Mouse (Mus musculus) myocyte (in vitro differentiated cells): ENCODE results near the gene Wdr77.

ENCODE experiments used
- CEBPB ChIP-seq: IDR thresholded peaks from 2 replicates; pipeline ENCODE4 v1.6.1; 2011; ENCODE audit warnings: mild to moderate bottlenecking, moderate library complexity; ENCODE audit not compliant: poor library complexity, insufficient read depth, severe bottlenecking
- E2F4 ChIP-seq: IDR thresholded peaks from one replicate; pipeline ENCODE4 v1.6.1; 2011; ENCODE audit warnings: mild to moderate bottlenecking, control low read depth, moderate library complexity; ENCODE audit not compliant: insufficient read depth
- MAX ChIP-seq: IDR thresholded peaks from one replicate; pipeline ENCODE4 v1.6.1; 2011; ENCODE audit warnings: low read depth, mild to moderate bottlenecking, control low read depth
- MYOD1 ChIP-seq, 3 experiments: IDR thresholded peaks; one replicate each; pipeline ENCODE4 v1.6.1; 2011; ENCODE audit warnings: control low read depth in 2 of 3, low read depth in 2 of 3, mild to moderate bottlenecking in 2 of 3, moderate library complexity in 1 of 3; ENCODE audit not compliant: insufficient read length in 2 of 3, control insufficient read depth in 1 of 3
- MYOG ChIP-seq, 3 experiments: IDR thresholded peaks; one replicate each; pipeline ENCODE4 v1.6.1; 2011; ENCODE audit warnings: control low read depth in 2 of 3, low read depth in 2 of 3, mild to moderate bottlenecking in 2 of 3; ENCODE audit not compliant: insufficient read length in 2 of 3, control insufficient read depth in 1 of 3, insufficient read depth in 1 of 3
- POLR2A ChIP-seq: IDR thresholded peaks from one replicate; pipeline ENCODE4 v1.6.1; 2011; ENCODE audit warnings: low read depth, mild to moderate bottlenecking, control low read depth, moderate library complexity; ENCODE audit not compliant: insufficient read length
- POLR2AphosphoS2 ChIP-seq: IDR thresholded peaks from one replicate; pipeline ENCODE4 v1.6.1; 2011; ENCODE audit warnings: low read depth, control low read depth; ENCODE audit not compliant: insufficient read length
- REST ChIP-seq: IDR thresholded peaks from one replicate; pipeline ENCODE4 v1.6.1; 2011; ENCODE audit warnings: mild to moderate bottlenecking, control low read depth, moderate library complexity; ENCODE audit not compliant: insufficient read depth, insufficient read length
- SRF ChIP-seq: IDR thresholded peaks from one replicate; pipeline ENCODE4 v1.6.1; 2011; ENCODE audit warnings: low read depth; ENCODE audit not compliant: control insufficient read depth, insufficient read length
- TCF12 ChIP-seq: IDR thresholded peaks from one replicate; pipeline ENCODE4 v1.6.1; 2011; ENCODE audit warnings: mild to moderate bottlenecking, control low read depth; ENCODE audit not compliant: poor library complexity, insufficient read depth, severe bottlenecking
- TCF3 ChIP-seq: IDR thresholded peaks from one replicate; pipeline ENCODE4 v1.6.1; 2011; ENCODE audit warnings: low read depth, control low read depth; ENCODE audit not compliant: insufficient read length
- USF1 ChIP-seq: IDR thresholded peaks from one replicate; pipeline ENCODE4 v1.6.1; 2011; ENCODE audit warnings: low read depth, mild to moderate bottlenecking, control low read depth, moderate library complexity

GRCm38 (mm10) chr3:105913839-105914681 lies 45.1 kb upstream of the Wdr77 start:
- TF ChIP-seq MAX (no peak), MYOG (IDR thresholded peaks at IDR 0.05; ENCODE audit: control insufficient read depth in 1 of 3, insufficient read depth in 1 of 3, insufficient read length in 2 of 3, low read depth in 2 of 3) (no peak), E2F4 (no peak), POLR2A (no peak), MYOD1 (IDR thresholded peaks at IDR 0.05; ENCODE audit: control insufficient read depth in 1 of 3, insufficient read length in 2 of 3, low read depth in 2 of 3) (no peak), USF1 (no peak), TCF12 (no peak), CEBPB (no peak), TCF3 (no peak), POLR2AphosphoS2 (no peak), SRF (no peak), REST (no peak)
